In the genomic region with DNA sequence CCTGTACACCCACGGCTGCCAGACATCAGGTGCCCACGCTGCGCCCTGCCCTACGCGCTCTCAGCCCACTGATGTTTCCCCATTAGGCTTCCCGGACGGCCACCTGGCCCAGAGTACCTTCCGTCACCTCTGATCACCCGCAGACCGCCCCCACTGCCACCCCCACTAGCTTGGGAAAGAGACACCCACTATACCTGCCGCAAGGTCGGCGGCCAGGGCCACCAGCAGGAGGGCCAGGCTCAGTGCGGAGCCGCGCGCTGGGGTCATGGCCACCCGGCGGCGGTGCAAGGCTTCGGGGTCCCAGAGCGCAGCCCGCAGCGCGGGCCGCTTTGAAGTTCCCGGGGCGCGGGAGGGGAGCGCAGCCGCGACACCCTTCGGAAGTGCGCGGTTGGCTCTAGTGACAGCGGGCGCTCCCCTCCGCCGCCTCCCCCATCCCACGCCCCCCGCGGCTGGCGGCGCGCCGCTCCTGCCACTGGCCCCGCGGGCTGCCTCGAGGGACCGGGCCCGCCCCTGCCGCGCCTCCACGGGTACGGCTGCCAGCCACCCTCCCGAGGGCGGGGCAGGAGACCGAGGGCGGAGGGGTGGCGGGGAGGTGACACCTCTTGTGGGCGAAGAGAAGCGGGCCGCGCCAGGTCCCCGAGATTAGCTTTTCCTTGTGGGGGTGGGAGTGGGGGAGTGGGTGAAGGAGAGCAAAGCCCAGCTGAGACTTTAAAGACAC, we compare ENCODE assay signal across 9 mouse cellular contexts. TPM values are rescaled to one million over a fixed set of nuclear protein-coding genes. Genes with fewer than 3 reads are reported as not detected.
DNase-seq lines count a peak whose midpoint lies in the region; ATAC-seq and TF ChIP-seq lines count a peak whose summit lies in the region.
"Had no signal": no experiment of that assay in that cellular context is flagged by ENCODE, and none has a peak within 500 bp of the region (broad histone marks: within the 10 kb centered on the region; RNA-seq: fewer than 3 reads in every experiment).

Gene Acvr1c (minus strand): TSS at position 482 of the 718 bp plus-strand sequence.

- no peaks in the 10 kb centered on the region for H3K36me3 ChIP-seq in heart, postnatal 0 days (replicated peaks; ENCODE audit: control insufficient read depth, insufficient read depth, low read length)
- H3K36me3 ChIP-seq in liver, embryonic 15.5 days (replicated peaks), result no peaks in the 10 kb centered on the region
- no peaks in the 10 kb centered on the region for H3K36me3 ChIP-seq in neural tube, embryonic 12.5 days

- H3K27ac ChIP-seq in embryonic fibroblast, embryonic 13.5 days (ENCODE audit: insufficient read depth, low read length), result no peak within 1 kb of the TSS
- H3K27ac ChIP-seq in heart, postnatal 0 days (ENCODE audit: low read depth), result no peak within 1 kb of the TSS
- no peak within 1 kb of the TSS for H3K27ac ChIP-seq in liver, embryonic 15.5 days (replicated peaks)
- H3K27ac ChIP-seq in neural tube, embryonic 12.5 days, result no peak within 1 kb of the TSS

- no peak for TF ChIP-seq CTCF in embryonic fibroblast, embryonic 13.5 days (IDR thresholded peaks at IDR 0.05; ENCODE audit: borderline replicate concordance, insufficient read depth, low read length)
- no peak for TF ChIP-seq CTCF in heart, postnatal 0 days (IDR thresholded peaks at IDR 0.05; ENCODE audit: low read depth)

- peak within 1 kb of the TSS; percentile 37 for H3K4me3 ChIP-seq in embryonic fibroblast, embryonic 13.5 days (ENCODE audit: insufficient read depth, low read length)
- peak within 1 kb of the TSS; percentile 51 for H3K4me3 ChIP-seq in heart, postnatal 0 days (ENCODE audit: low read depth, low read length)
- H3K4me3 ChIP-seq in liver, embryonic 15.5 days (replicated peaks), result peak within 1 kb of the TSS; percentile 50
- H3K4me3 ChIP-seq in neural tube, embryonic 12.5 days, result peak within 1 kb of the TSS; percentile 53

- peaks cover 5% of the 10 kb centered on the region; the same call in 1 of the 2 replicates for H3K4me1 ChIP-seq in embryonic fibroblast, embryonic 13.5 days (ENCODE audit: control insufficient read depth, insufficient read depth, low read length)
- H3K4me1 ChIP-seq in heart, postnatal 0 days (ENCODE audit: control insufficient read depth, insufficient read depth), result no peaks in the 10 kb centered on the region
- peaks cover 9% of the 10 kb centered on the region; the same call in 1 of the 2 replicates for H3K4me1 ChIP-seq in liver, embryonic 15.5 days (replicated peaks)
- peaks cover 11% of the 10 kb centered on the region for H3K4me1 ChIP-seq in neural tube, embryonic 12.5 days

- H3K9ac ChIP-seq in heart, postnatal 0 days (replicated peaks; ENCODE audit: low read depth, low read length), result peak within 1 kb of the TSS; percentile 41
- no peak within 1 kb of the TSS for H3K9ac ChIP-seq in liver, embryonic 15.5 days
- H3K9ac ChIP-seq in neural tube, embryonic 12.5 days, result peak within 1 kb of the TSS; percentile 41

- H3K4me2 ChIP-seq in heart, postnatal 0 days (ENCODE audit: low read depth, low read length), result peak within 1 kb of the TSS; percentile 98
- peak within 1 kb of the TSS; percentile 73 for H3K4me2 ChIP-seq in liver, embryonic 15.5 days
- peak within 1 kb of the TSS; percentile 99 for H3K4me2 ChIP-seq in neural tube, embryonic 12.5 days (replicated peaks)

- no peak for TF ChIP-seq EP300 in heart, postnatal 0 days (IDR thresholded peaks at IDR 0.05; ENCODE audit: low read depth)

- WGBS in heart, postnatal 0 days, result 1% methylated on average over 55 of the region's 65 CpGs
- under 1% methylated on average over 63 of the region's 65 CpGs for WGBS in liver, embryonic 15.5 days (ENCODE audit: insufficient replicate concordance)
- WGBS in neural tube, embryonic 12.5 days, result 1% methylated on average over 60 of the region's 65 CpGs

- peak; percentile 85 for ATAC-seq in heart, postnatal 0 days (ENCODE audit: insufficient read depth, low read depth)
- peak; percentile 15; the same call in 1 of the 2 replicates for ATAC-seq in liver, embryonic 15.5 days (ENCODE audit: insufficient read depth)
- ATAC-seq in neural tube, embryonic 12.5 days (ENCODE audit: low FRiP score, low read depth), result peak; percentile 75
- ATAC-seq: Patski had no signal

- no peaks in the 10 kb centered on the region for H3K9me3 ChIP-seq in heart, postnatal 0 days (replicated peaks; ENCODE audit: control insufficient read depth, low read length)
- no peaks in the 10 kb centered on the region for H3K9me3 ChIP-seq in liver, embryonic 15.5 days (replicated peaks)
- no peaks in the 10 kb centered on the region for H3K9me3 ChIP-seq in neural tube, embryonic 12.5 days

- no peaks in the 10 kb centered on the region for H3K27me3 ChIP-seq in heart, postnatal 0 days (ENCODE audit: control insufficient read depth, insufficient read depth, low read length)
- peaks cover 20% of the 10 kb centered on the region for H3K27me3 ChIP-seq in liver, embryonic 15.5 days
- H3K27me3 ChIP-seq in neural tube, embryonic 12.5 days (replicated peaks), result peaks cover 15% of the 10 kb centered on the region

- DNase-seq in CD4-positive, CD25-positive, alpha-beta regulatory T cell, adult 2 months (ENCODE audit: low read depth, low spot score), result peak; percentile 77
- peak; percentile 24 to 43 for DNase-seq in adrenal gland, postnatal 4 days (ENCODE audit: low spot score in 2 of 2)
- peak; percentile 29 for DNase-seq in heart, postnatal 0 days (ENCODE audit: low spot score)
- DNase-seq in kidney, postnatal 4 days, result peak; percentile 55 to 63
- DNase-seq in thymus, postnatal 10 days (ENCODE audit: low spot score in 2 of 2), result peak; percentile 27 to 40

- TF ChIP-seq POLR2A in embryonic fibroblast, embryonic 13.5 days (IDR thresholded peaks at IDR 0.05; ENCODE audit: low read depth, low read length), result no peak

RNA-seq across cellular contexts. Expression of gene Acvr1c, which starts in this region (rescaled TPM):
- 10 to 100 TPM in 1 of 2 experiments, 1 to 10 TPM in 1; 9.3 to 11.3 TPM for total RNA-seq in adrenal gland, postnatal 4 days (2021)
- 0.26 TPM in 1 of 2 replicates, not detected in the other for polyA plus RNA-seq in embryonic fibroblast, embryonic 13.5 days (2011; ENCODE audit: insufficient read length, low read depth, missing spikeins)
- total RNA-seq in heart, postnatal 0 days (2014; rRNA removed; ENCODE audit: low replicate concordance), result 0.31 and 0.46 TPM in 2 replicates
- 0.51 and 0.53 TPM in 2 replicates for polyA plus RNA-seq in heart, postnatal 0 days (2015; fragmentation: Nextera tagmentation; extraction: Ambion mirVana)
- polyA plus RNA-seq in liver, embryonic 15.5 days (2015; fragmentation: Nextera tagmentation; extraction: Ambion mirVana), result 0.02 TPM in 1 of 2 replicates, not detected in the other
- 0.20 TPM in 2 replicates for polyA plus RNA-seq in neural tube, embryonic 12.5 days (2016; fragmentation: Nextera tagmentation; extraction: Ambion mirVana)
- polyA plus RNA-seq: Patski had no signal

Comparison
In these comparisons a context has a peak if more than half of its experiments do, and no peak if none do; other contexts are left out.
1. Peak in DNase-seq, ATAC-seq, H3K4me3 ChIP-seq, H3K9ac ChIP-seq and H3K4me2 ChIP-seq in heart, postnatal 0 days; RNA of the gene not detected or under 1 TPM.
2. Peak in ATAC-seq, H3K4me3 ChIP-seq and H3K4me2 ChIP-seq in liver, embryonic 15.5 days; RNA of the gene not detected or under 1 TPM.
3. Peak in ATAC-seq, H3K4me3 ChIP-seq, H3K9ac ChIP-seq and H3K4me2 ChIP-seq in neural tube, embryonic 12.5 days; RNA of the gene not detected or under 1 TPM.
4. ATAC-seq: peak in every context shown above with its lines; median percentile 85 in heart, postnatal 0 days; 75 in neural tube, embryonic 12.5 days; 15 in liver, embryonic 15.5 days.